Mouse (Mus musculus): Measurements from ENCODE around the gene Itsn2.
"Not testable (repeated sequence)": the region's sequence is repeated elsewhere in the genome, so short reads cannot be mapped to it uniquely, and the experiment has no call there.

The Itsn2 gene

GRCm38 (mm10) chr12:4592541-4593165 lies at the start of gene Itsn2, which contains the start of gene Gm3625:
Gene Itsn2, plus strand, starts transcription at chr12:4592638.
Gene Gm3625, minus strand, starts transcription at chr12:4592927.
- DNase-seq (ENCODE audit: low read depth): no peak

- no peak for DNase-seq (ENCODE audit: low read depth)
Observed at GRCm38 (mm10) chr12:4544400-4544919, 48.0 kb upstream of the Itsn2 start.

GRCm38 (mm10) chr12:4545425-4545824 lies 47.0 kb upstream of the Itsn2 start:
- DNase-seq (ENCODE audit: low read depth): no peak

- no peak for DNase-seq (ENCODE audit: low read depth)
Observed at GRCm38 (mm10) chr12:4546491-4546890, 45.9 kb upstream of the Itsn2 start.

DNA sequence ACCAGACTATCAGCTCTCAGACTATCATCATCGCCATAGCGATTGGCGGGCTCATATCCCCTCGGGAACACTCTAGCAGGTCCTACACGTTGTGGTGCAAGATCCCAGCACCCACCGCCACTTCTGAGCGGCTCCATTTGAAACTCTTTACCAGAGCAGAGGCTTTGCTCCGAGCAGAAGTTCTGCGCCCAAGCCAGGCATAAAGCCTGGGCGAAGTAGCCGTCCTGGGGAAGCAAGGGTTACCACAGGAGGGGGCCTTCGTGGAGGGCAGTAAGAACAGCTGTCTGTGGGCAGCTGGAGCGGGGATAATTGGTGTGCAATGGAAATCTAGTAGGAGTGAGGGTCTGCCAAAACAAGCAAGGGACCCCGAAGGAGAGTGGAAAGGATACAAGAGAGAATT lies 44.9 kb upstream of the Itsn2 start:
- no peak for DNase-seq (ENCODE audit: low read depth)

GRCm38 (mm10) chr12:4548053-4549013 lies 44.1 kb upstream of the Itsn2 start:
- peak; percentile 83 for DNase-seq (ENCODE audit: low read depth)

DNA sequence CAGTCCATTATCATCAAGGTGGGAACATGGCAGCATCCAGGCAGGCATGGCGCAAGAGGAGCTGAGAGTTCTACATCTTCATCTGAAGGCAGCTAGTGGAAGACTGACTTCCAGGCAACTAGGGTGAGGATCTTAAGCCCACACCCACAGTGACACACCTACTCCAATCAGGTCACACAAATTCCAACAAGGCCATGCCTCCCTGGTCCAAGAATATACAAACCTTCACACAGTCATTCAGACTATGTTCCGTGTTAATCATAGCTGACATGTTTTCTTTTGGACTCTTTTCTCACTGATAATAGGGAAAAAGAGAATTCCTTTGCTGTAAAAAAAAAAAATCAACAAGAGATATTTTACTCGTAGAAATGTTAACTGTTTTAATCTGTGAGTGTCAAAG lies 38.7 kb upstream of the Itsn2 start:
- DNase-seq (ENCODE audit: low read depth): not testable (repeated sequence)

- DNase-seq (ENCODE audit: low read depth): no peak
Observed at GRCm38 (mm10) chr12:4555451-4555850, 37.0 kb upstream of the Itsn2 start.

- no peak for DNase-seq (ENCODE audit: low read depth)
Observed at GRCm38 (mm10) chr12:4556891-4557290, 35.5 kb upstream of the Itsn2 start.

GRCm38 (mm10) chr12:4557436-4557835 lies 35.0 kb upstream of the Itsn2 start:
- no peak for DNase-seq (ENCODE audit: low read depth)

- no peak for DNase-seq (ENCODE audit: low read depth)
Observed at GRCm38 (mm10) chr12:4558013-4558412, 34.4 kb upstream of the Itsn2 start.

DNA sequence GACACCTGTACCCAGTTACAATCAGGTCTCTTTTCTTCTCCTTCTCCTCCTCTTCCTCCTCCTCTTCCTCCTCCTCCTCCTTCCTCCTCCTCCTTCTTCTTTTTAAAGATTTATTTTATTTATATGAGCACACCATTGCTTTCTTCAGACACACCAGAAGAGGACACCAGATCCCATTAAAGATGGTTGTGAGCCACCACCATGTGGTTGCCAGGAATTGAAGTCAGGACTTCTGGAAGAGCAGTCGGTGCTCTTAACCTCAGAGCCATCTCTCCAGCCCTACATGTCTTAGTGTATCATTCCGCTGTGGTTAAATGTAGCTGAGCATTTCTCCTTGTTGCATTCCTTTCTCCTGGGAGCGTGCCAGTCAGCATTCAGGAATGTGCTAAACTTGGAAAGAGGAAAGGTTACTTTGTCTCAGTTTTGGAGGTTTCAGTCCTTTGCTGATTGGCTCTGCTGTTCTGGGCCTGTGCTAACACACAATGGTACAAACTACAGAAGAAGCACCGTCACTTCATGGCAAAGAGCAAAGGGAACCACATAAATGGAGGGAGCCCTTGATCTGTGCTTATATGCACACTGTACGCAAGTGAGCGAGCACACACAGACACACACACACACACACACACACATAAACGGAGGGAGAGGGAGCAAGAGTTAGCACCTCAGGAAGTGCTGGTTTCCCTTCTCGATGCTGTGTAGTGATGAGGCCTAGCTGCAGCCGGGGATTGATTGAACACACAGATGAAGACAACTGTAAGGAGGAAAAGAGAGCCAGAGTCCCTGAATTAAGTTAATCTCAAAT lies 33.8 kb upstream of the Itsn2 start:
- no peak for DNase-seq (ENCODE audit: low read depth)

DNA sequence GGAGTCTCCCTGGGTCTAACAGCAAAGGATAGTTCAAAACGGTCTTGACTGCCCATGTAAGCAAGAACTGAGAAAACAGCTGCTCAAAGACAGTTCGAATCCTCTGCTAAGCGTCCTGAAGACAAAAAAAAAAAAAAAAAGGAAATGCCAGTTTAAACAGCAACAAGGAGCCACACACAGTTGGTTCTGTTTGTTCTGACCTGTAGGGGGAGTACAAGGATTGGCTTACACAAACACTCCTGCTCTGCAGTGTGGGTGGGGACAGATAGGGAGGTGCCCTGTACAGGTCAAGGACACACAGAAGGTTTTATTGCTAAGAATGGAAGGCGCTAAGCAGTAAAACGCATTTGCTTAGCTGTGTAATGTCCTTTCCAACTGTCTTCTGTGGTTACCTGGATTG lies 20.6 kb upstream of the Itsn2 start:
- DNase-seq (ENCODE audit: low read depth): no peak

GRCm38 (mm10) chr12:4574065-4574464 lies 18.4 kb upstream of the Itsn2 start:
- DNase-seq (ENCODE audit: low read depth): no peak

DNA sequence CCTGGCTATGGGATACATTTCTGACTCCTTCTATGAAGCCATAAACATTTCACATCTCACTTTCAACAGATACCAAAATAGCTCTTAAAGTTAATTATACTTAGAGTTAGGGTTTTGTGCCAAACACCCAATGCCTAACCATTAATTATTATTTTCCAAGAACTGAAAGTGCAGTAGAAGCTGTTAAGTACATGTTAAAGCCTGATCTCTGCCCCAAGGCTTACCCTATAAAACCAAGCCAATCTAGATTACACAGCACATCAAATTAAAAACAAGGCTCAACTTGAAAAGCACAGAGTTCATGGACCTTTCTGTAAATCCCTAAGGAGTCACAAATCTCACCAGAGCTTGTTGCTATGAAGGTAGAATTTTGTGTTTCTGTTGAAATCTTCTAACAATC lies 10.1 kb upstream of the Itsn2 start:
- DNase-seq (ENCODE audit: low read depth): no peak

GRCm38 (mm10) chr12:4587846-4588245 lies 4.6 kb upstream of the Itsn2 start:
- DNase-seq (ENCODE audit: low read depth): no peak

GRCm38 (mm10) chr12:4588603-4589002 lies 3.8 kb upstream of the Itsn2 start:
- no peak for DNase-seq (ENCODE audit: low read depth)

GRCm38 (mm10) chr12:4592025-4592424 lies 413 bp upstream of the Itsn2 start:
- no peak for DNase-seq (ENCODE audit: low read depth)

- DNase-seq (ENCODE audit: low read depth): no peak
Observed at GRCm38 (mm10) chr12:4593166-4593929, 910 bp downstream of the Itsn2 start.

- DNase-seq (ENCODE audit: low read depth): no peak
Observed at GRCm38 (mm10) chr12:4593930-4594391, 1.5 kb downstream of the Itsn2 start.

- DNase-seq (ENCODE audit: low read depth): no peak
Observed at GRCm38 (mm10) chr12:4595055-4595454, 2.6 kb downstream of the Itsn2 start.

All from c-Kit-positive CD71-negative TER-119-negative erythroid progenitor cells, embryonic 14.5 days (primary cell).